Mouse (Mus musculus) megakaryocyte, embryonic 14.5 days (primary cell): Measurements from ENCODE around the gene Fer. TPM values are rescaled to one million over a fixed set of nuclear protein-coding genes. Genes with fewer than 3 reads are reported as not detected.

Experiments used
- H3K27me3 ChIP-seq: replicated peaks from 2 replicates; pipeline ENCODE3; 2012; ENCODE audit warnings: inconsistent platforms
- H3K36me3 ChIP-seq: replicated peaks from 2 replicates; pipeline ENCODE3; 2012; ENCODE audit warnings: low read length, inconsistent platforms, mixed read lengths
- H3K4me1 ChIP-seq: 2 replicates; pipeline ENCODE4 v1.6.1; 2012; ENCODE audit warnings: inconsistent platforms
- H3K4me3 ChIP-seq: replicated peaks from 2 replicates; pipeline ENCODE3; 2012; ENCODE audit warnings: moderate library complexity, mild to moderate bottlenecking, inconsistent platforms
- H3K9me3 ChIP-seq: 2 replicates; pipeline ENCODE4 v1.6.1; 2012; ENCODE audit warnings: inconsistent platforms
- FLI1 ChIP-seq: IDR thresholded peaks from 2 replicates; pipeline ENCODE4 v1.6.1; 2012; ENCODE audit warnings: low read length, inconsistent platforms, mixed read lengths
- GATA1 ChIP-seq: IDR thresholded peaks from 3 replicates; pipeline ENCODE4 v1.6.1; 2012; ENCODE audit warnings: mixed read lengths, low read length, inconsistent platforms, borderline replicate concordance
- polyA plus RNA-seq: library from polyadenylated mRNA; stranded (reverse); fragments of >175 nt; gene quantifications from 2 replicates; pipeline ENCODE4 v1.2.3, GENCODE M21; 2012; ENCODE audit warnings: low replicate concordance; ENCODE audit not compliant: insufficient read depth

Gene Fer
- polyA plus RNA-seq, 1 experiment, result 2.2 TPM

- no peaks in the 10 kb centered on the region for H3K27me3 ChIP-seq
- peaks cover 65% of the 10 kb centered on the region for H3K36me3 ChIP-seq
- TF ChIP-seq GATA1 (no peak), FLI1 (no peak)
- no peak overlapping the region for H3K4me3 ChIP-seq
- no peaks in the 10 kb centered on the region for H3K4me1 ChIP-seq
- H3K9me3 ChIP-seq, result no peaks in the 10 kb centered on the region
Observed at GRCm38 (mm10) chr17:63909297-63909696, 46.4 kb downstream of the Fer start.

GRCm38 (mm10) chr17:63921601-63922203 lies 58.8 kb downstream of the Fer start:
- TF ChIP-seq GATA1 (no peak), FLI1 (no peak)
- H3K4me3 ChIP-seq, result peak overlapping the region; percentile 86
- no peaks in the 10 kb centered on the region for H3K9me3 ChIP-seq
- H3K36me3 ChIP-seq, result peaks cover 13% of the 10 kb centered on the region
- H3K27me3 ChIP-seq, result no peaks in the 10 kb centered on the region
- peaks cover 31% of the 10 kb centered on the region for H3K4me1 ChIP-seq

GRCm38 (mm10) chr17:63925581-63925980 lies 62.7 kb downstream of the Fer start:
- peaks cover 16% of the 10 kb centered on the region for H3K36me3 ChIP-seq
- TF ChIP-seq FLI1, result no peak
- TF ChIP-seq GATA1, result no peak
- H3K4me3 ChIP-seq, result no peak overlapping the region
- no peaks in the 10 kb centered on the region for H3K9me3 ChIP-seq
- H3K27me3 ChIP-seq, result no peaks in the 10 kb centered on the region
- H3K4me1 ChIP-seq, result peaks cover 24% of the 10 kb centered on the region

- Histone ChIP-seq H3K27me3 (no peaks in the 10 kb centered on the region), H3K9me3 (no peaks in the 10 kb centered on the region), H3K4me3 (no peak overlapping the region), H3K4me1 (peaks cover 13% of the 10 kb centered on the region), H3K36me3 (peaks cover 37% of the 10 kb centered on the region)
- TF ChIP-seq GATA1 (no peak), FLI1 (no peak)
Observed at GRCm38 (mm10) chr17:63930634-63931033, 67.8 kb downstream of the Fer start.

- H3K9me3 ChIP-seq, result no peaks in the 10 kb centered on the region
- peaks cover 42% of the 10 kb centered on the region for H3K36me3 ChIP-seq
- H3K4me3 ChIP-seq, result no peak overlapping the region
- TF ChIP-seq FLI1 (no peak), GATA1 (no peak)
- no peaks in the 10 kb centered on the region for H3K27me3 ChIP-seq
- H3K4me1 ChIP-seq, result peaks cover 14% of the 10 kb centered on the region
Observed at GRCm38 (mm10) chr17:63931556-63931955, 68.7 kb downstream of the Fer start.

- H3K4me3 ChIP-seq, result no peak overlapping the region
- H3K36me3 ChIP-seq, result peaks cover 59% of the 10 kb centered on the region
- peaks cover 14% of the 10 kb centered on the region for H3K4me1 ChIP-seq
- H3K27me3 ChIP-seq, result no peaks in the 10 kb centered on the region
- H3K9me3 ChIP-seq, result no peaks in the 10 kb centered on the region
- TF ChIP-seq GATA1 (no peak), FLI1 (no peak)
Observed at GRCm38 (mm10) chr17:63935408-63935807, 72.5 kb downstream of the Fer start.

- Histone ChIP-seq H3K4me1 (peaks cover 5% of the 10 kb centered on the region), H3K36me3 (peaks cover 55% of the 10 kb centered on the region), H3K9me3 (no peaks in the 10 kb centered on the region), H3K27me3 (no peaks in the 10 kb centered on the region), H3K4me3 (no peak overlapping the region)
- TF ChIP-seq GATA1, result no peak
- no peak for TF ChIP-seq FLI1
Observed at GRCm38 (mm10) chr17:63937886-63938285, 75.0 kb downstream of the Fer start.

- Histone ChIP-seq H3K4me3 (no peak overlapping the region), H3K27me3 (no peaks in the 10 kb centered on the region), H3K4me1 (peaks cover 19% of the 10 kb centered on the region), H3K9me3 (no peaks in the 10 kb centered on the region), H3K36me3 (peaks cover 29% of the 10 kb centered on the region)
- no peak for TF ChIP-seq GATA1
- TF ChIP-seq FLI1, result no peak
Observed at GRCm38 (mm10) chr17:63946772-63947171, 83.9 kb downstream of the Fer start.

- Histone ChIP-seq H3K4me1 (peaks cover 39% of the 10 kb centered on the region), H3K27me3 (no peaks in the 10 kb centered on the region), H3K36me3 (peaks cover 34% of the 10 kb centered on the region), H3K4me3 (no peak overlapping the region), H3K9me3 (no peaks in the 10 kb centered on the region)
- TF ChIP-seq GATA1 (no peak), FLI1 (no peak)
Observed at GRCm38 (mm10) chr17:63948811-63949210, 85.9 kb downstream of the Fer start.

GRCm38 (mm10) chr17:63951436-63951835 lies 88.6 kb downstream of the Fer start:
- TF ChIP-seq FLI1, result no peak
- TF ChIP-seq GATA1, result no peak

More at GRCm38 (mm10) chr17:63951436-63951835, 88.6 kb downstream of the Fer start:
- H3K4me3 ChIP-seq, result no peak overlapping the region
- H3K27me3 ChIP-seq, result no peaks in the 10 kb centered on the region
- H3K36me3 ChIP-seq, result peaks cover 22% of the 10 kb centered on the region
- no peaks in the 10 kb centered on the region for H3K9me3 ChIP-seq
- peaks cover 41% of the 10 kb centered on the region for H3K4me1 ChIP-seq
